Mouse (Mus musculus): ENCODE results near the gene Slc38a10. TPM values are rescaled to one million over a fixed set of nuclear protein-coding genes. Genes with fewer than 3 reads are reported as not detected.

Gene Slc38a10
- polyA plus RNA-seq, 1 experiment from 2014 or later, result 35.5 TPM

GRCm38 (mm10) chr11:120136796-120137624 lies 14.1 kb downstream of the Slc38a10 start:
- Histone ChIP-seq H3K4me2 (peak overlapping the region; percentile 51), H3K4me1 (replicated peaks) (peaks cover 67% of the 10 kb centered on the region), H3K27me3 (no peaks in the 10 kb centered on the region), H3K27ac (peak overlapping the region; percentile 73), H3K9ac (peak overlapping the region; percentile 50), H3K9me3 (replicated peaks) (no peaks in the 10 kb centered on the region), H3K4me3 (replicated peaks) (0 out of 2 replicates have a peak overlapping the region, but pooled peaks have one; percentile 22), H3K36me3 (peaks cover 67% of the 10 kb centered on the region)
- ATAC-seq (ENCODE audit: low read depth) (peak; percentile 86), DNase-seq (peak; percentile 45)
- 33% methylated on average over 23 of the region's 23 CpGs for WGBS (ENCODE audit: insufficient replicate concordance)

GRCm38 (mm10) chr11:120136195-120136594 lies 15.0 kb downstream of the Slc38a10 start:
- no peak for DNase-seq
- H3K27me3 ChIP-seq, result no peaks in the 10 kb centered on the region
- H3K4me1 ChIP-seq (replicated peaks), result peaks cover 66% of the 10 kb centered on the region
- peaks cover 76% of the 10 kb centered on the region for H3K36me3 ChIP-seq
- H3K9ac ChIP-seq, result no peak overlapping the region
- peak overlapping the region; percentile 51 for H3K4me2 ChIP-seq
- peak overlapping the region; percentile 73 for H3K27ac ChIP-seq
- 74% methylated on average over 8 of the region's 8 CpGs for WGBS (ENCODE audit: insufficient replicate concordance)
- no peak for ATAC-seq (ENCODE audit: low read depth)
- H3K9me3 ChIP-seq (replicated peaks), result no peaks in the 10 kb centered on the region
- H3K4me3 ChIP-seq (replicated peaks), result no peak overlapping the region

- no peak for DNase-seq
- no peaks in the 10 kb centered on the region for H3K27me3 ChIP-seq
- H3K4me2 ChIP-seq, result no peak overlapping the region
- H3K9ac ChIP-seq, result no peak overlapping the region
- peaks cover 77% of the 10 kb centered on the region for H3K36me3 ChIP-seq
- H3K9me3 ChIP-seq (replicated peaks), result no peaks in the 10 kb centered on the region
- H3K27ac ChIP-seq, result no peak overlapping the region
- no peak overlapping the region for H3K4me3 ChIP-seq (replicated peaks)
- no peak for ATAC-seq (ENCODE audit: low read depth)
- WGBS (ENCODE audit: insufficient replicate concordance), result 80% methylated on average over 9 of the region's 9 CpGs
- H3K4me1 ChIP-seq (replicated peaks), result peaks cover 59% of the 10 kb centered on the region
Measured at GRCm38 (mm10) chr11:120134847-120135530, 16.2 kb downstream of the Slc38a10 start.

GRCm38 (mm10) chr11:120134148-120134547 lies 17.0 kb downstream of the Slc38a10 start:
- no peak for ATAC-seq (ENCODE audit: low read depth)
- H3K9me3 ChIP-seq (replicated peaks), result no peaks in the 10 kb centered on the region
- no peak for DNase-seq

GRCm38 (mm10) chr11:120129281-120129680 lies 21.9 kb downstream of the Slc38a10 start:
- H3K4me2 ChIP-seq, result no peak overlapping the region
- H3K36me3 ChIP-seq, result peaks cover 87% of the 10 kb centered on the region
- DNase-seq (no peak), ATAC-seq (ENCODE audit: low read depth) (no peak)
- no peak overlapping the region for H3K4me3 ChIP-seq (replicated peaks)
- no peaks in the 10 kb centered on the region for H3K9me3 ChIP-seq (replicated peaks)
- 82% methylated on average over 7 of the region's 7 CpGs for WGBS (ENCODE audit: insufficient replicate concordance)
- no peak overlapping the region for H3K27ac ChIP-seq
- no peaks in the 10 kb centered on the region for H3K27me3 ChIP-seq
- H3K4me1 ChIP-seq (replicated peaks), result 0 out of 2 replicates have a peak, but pooled peaks cover 4% of the 10 kb centered on the region
- no peak overlapping the region for H3K9ac ChIP-seq

More at GRCm38 (mm10) chr11:120134148-120134547, 17.0 kb downstream of the Slc38a10 start:
- no peak overlapping the region for H3K4me2 ChIP-seq
- no peak overlapping the region for H3K4me3 ChIP-seq (replicated peaks)
- 82% methylated on average over 5 of the region's 5 CpGs for WGBS (ENCODE audit: insufficient replicate concordance)
- peaks cover 51% of the 10 kb centered on the region for H3K4me1 ChIP-seq (replicated peaks)
- H3K27ac ChIP-seq, result no peak overlapping the region; the same call in 1 of the 2 replicates
- H3K27me3 ChIP-seq, result no peaks in the 10 kb centered on the region
- peaks cover 79% of the 10 kb centered on the region for H3K36me3 ChIP-seq
- H3K9ac ChIP-seq, result no peak overlapping the region

- H3K9ac ChIP-seq, result no peak overlapping the region
- H3K36me3 ChIP-seq, result peaks cover 86% of the 10 kb centered on the region
- no peak overlapping the region for H3K27ac ChIP-seq
- WGBS (ENCODE audit: insufficient replicate concordance), result 64% methylated on average over 2 of the region's 2 CpGs
- H3K4me1 ChIP-seq (replicated peaks), result no peaks in the 10 kb centered on the region
- no peak overlapping the region for H3K4me2 ChIP-seq
- no peak overlapping the region for H3K4me3 ChIP-seq (replicated peaks)
- H3K27me3 ChIP-seq, result no peaks in the 10 kb centered on the region
- DNase-seq (no peak), ATAC-seq (ENCODE audit: low read depth) (no peak)
- no peaks in the 10 kb centered on the region for H3K9me3 ChIP-seq (replicated peaks)
Measured at GRCm38 (mm10) chr11:120126845-120127244, 24.3 kb downstream of the Slc38a10 start.

GRCm38 (mm10) chr11:120122126-120122525 lies 29.0 kb downstream of the Slc38a10 start:
- H3K27ac ChIP-seq, result no peak overlapping the region
- ATAC-seq (ENCODE audit: low read depth) (no peak), DNase-seq (no peak)
- H3K27me3 ChIP-seq, result no peaks in the 10 kb centered on the region
- peaks cover 9% of the 10 kb centered on the region; the same call in 1 of the 2 replicates for H3K4me1 ChIP-seq (replicated peaks)
- no peak overlapping the region for H3K4me3 ChIP-seq (replicated peaks)
- 88% methylated on average over 12 of the region's 12 CpGs for WGBS (ENCODE audit: insufficient replicate concordance)
- no peaks in the 10 kb centered on the region for H3K9me3 ChIP-seq (replicated peaks)
- H3K9ac ChIP-seq, result no peak overlapping the region
- H3K36me3 ChIP-seq, result peaks cover 86% of the 10 kb centered on the region
- no peak overlapping the region for H3K4me2 ChIP-seq

- WGBS (ENCODE audit: insufficient replicate concordance), result 77% methylated on average over 17 of the region's 17 CpGs
- DNase-seq, result no peak
- Histone ChIP-seq H3K27ac (no peak overlapping the region), H3K4me1 (replicated peaks) (peaks cover 9% of the 10 kb centered on the region; the same call in 1 of the 2 replicates), H3K9me3 (replicated peaks) (no peaks in the 10 kb centered on the region), H3K4me2 (no peak overlapping the region), H3K4me3 (replicated peaks) (no peak overlapping the region), H3K36me3 (peaks cover 91% of the 10 kb centered on the region), H3K9ac (no peak overlapping the region), H3K27me3 (no peaks in the 10 kb centered on the region)
- no peak for ATAC-seq (ENCODE audit: low read depth)
Measured at GRCm38 (mm10) chr11:120120642-120121420, 30.3 kb downstream of the Slc38a10 start.

- Histone ChIP-seq H3K4me3 (replicated peaks) (no peak overlapping the region), H3K36me3 (peaks cover 93% of the 10 kb centered on the region), H3K9ac (no peak overlapping the region), H3K4me2 (no peak overlapping the region), H3K4me1 (replicated peaks) (peaks cover 9% of the 10 kb centered on the region; the same call in 1 of the 2 replicates), H3K9me3 (replicated peaks) (no peaks in the 10 kb centered on the region), H3K27ac (no peak overlapping the region), H3K27me3 (no peaks in the 10 kb centered on the region)
- ATAC-seq (ENCODE audit: low read depth), result no peak
- no peak for DNase-seq
- 86% methylated on average over 10 of the region's 10 CpGs for WGBS (ENCODE audit: insufficient replicate concordance)
Measured at GRCm38 (mm10) chr11:120119936-120120541, 31.1 kb downstream of the Slc38a10 start.

- no peak overlapping the region for H3K27ac ChIP-seq
- ATAC-seq (ENCODE audit: low read depth) (no peak), DNase-seq (no peak)
- 81% methylated on average over 7 of the region's 7 CpGs for WGBS (ENCODE audit: insufficient replicate concordance)
- H3K4me3 ChIP-seq (replicated peaks), result no peak overlapping the region
- H3K36me3 ChIP-seq, result peaks cover 94% of the 10 kb centered on the region
- H3K9ac ChIP-seq, result no peak overlapping the region
- no peaks in the 10 kb centered on the region for H3K27me3 ChIP-seq
- no peak overlapping the region for H3K4me2 ChIP-seq
- no peaks in the 10 kb centered on the region for H3K9me3 ChIP-seq (replicated peaks)
- H3K4me1 ChIP-seq (replicated peaks), result peaks cover 9% of the 10 kb centered on the region; the same call in 1 of the 2 replicates
Measured at GRCm38 (mm10) chr11:120119108-120119507, 32.0 kb downstream of the Slc38a10 start.

All from liver, embryonic 13.5 days (tissue).